Mouse (Mus musculus) kidney, postnatal 0 days (tissue): ENCODE data around the gene Cd82. TPM values are rescaled to one million over a fixed set of nuclear protein-coding genes. Genes with fewer than 3 reads are reported as not detected.

Experiments
- ATAC-seq: fragments of 200-750 bp; cut with Nextera tagmentation; replicated peaks from 2 replicates; pipeline ENCODE4 v1.8.0; 2017; ENCODE audit warnings: low read depth, moderate number of reproducible peaks, moderate TSS enrichment, moderate library complexity; ENCODE audit not compliant: low FRiP score
- DNase-seq: peaks from one replicate; pipeline ENCODE4 v3.0.0-alpha.2; 2016; ENCODE audit warnings: low spot score
- H3K27ac ChIP-seq: fragments of 300-500 bp; sonication (generic); 2 replicates; pipeline ENCODE4 v1.5.1; 2014; ENCODE audit warnings: mild to moderate bottlenecking
- H3K27me3 ChIP-seq: fragments of 300-500 bp; sonication (generic); 2 replicates; pipeline ENCODE4 v1.6.1; 2014; ENCODE audit warnings: low read length, mixed read lengths; ENCODE audit not compliant: insufficient read depth
- H3K36me3 ChIP-seq: fragments of 300-500 bp; sonication (generic); 2 replicates; pipeline ENCODE4 v1.6.1; 2014; ENCODE audit warnings: low read length, mixed read lengths; ENCODE audit not compliant: insufficient read depth
- H3K4me1 ChIP-seq: fragments of 300-500 bp; sonication (generic); replicated peaks from 2 replicates; pipeline ENCODE4 v1.6.1; 2014; ENCODE audit warnings: antibody characterized with exemption, low read length, mixed read lengths; ENCODE audit not compliant: insufficient read depth
- H3K4me2 ChIP-seq: fragments of 300-500 bp; sonication (generic); 2 replicates; pipeline ENCODE4 v1.6.1; 2014; ENCODE audit warnings: mild to moderate bottlenecking, low read length, moderate library complexity, mixed read lengths
- H3K4me3 ChIP-seq: fragments of 300-500 bp; sonication (generic); replicated peaks from 2 replicates; pipeline ENCODE4 v1.5.1; 2014; ENCODE audit warnings: low read depth, low read length
- H3K9ac ChIP-seq: fragments of 300-500 bp; sonication (generic); 2 replicates; pipeline ENCODE4 v1.6.1; 2014; ENCODE audit warnings: low read depth, low read length
- H3K9me3 ChIP-seq: fragments of 300-500 bp; sonication (generic); replicated peaks from 2 replicates; pipeline ENCODE4 v1.6.1; 2016; ENCODE audit warnings: low read length, inconsistent platforms, mixed read lengths
- CTCF ChIP-seq: IDR thresholded peaks from 2 replicates; pipeline ENCODE4 v1.5.1; 2016; ENCODE audit warnings: antibody characterized with exemption, low read depth, mild to moderate bottlenecking, moderate library complexity
- WGBS: fragments of 180-500 bp; shearing (Covaris S2); extraction: QIAGEN DNeasy Blood & Tissue Kit; methylation state at CpG from one replicate; pipeline ENCODE4 v1.1.7; 2014; 5-methylcytosine and 5-hydroxymethylcytosine counted together
- polyA plus RNA-seq: library from polyadenylated mRNA; unstranded; fragments of >200 nt; fragmentation: Nextera tagmentation; extraction: Ambion mirVana; gene quantifications from 2 replicates; pipeline ENCODE4 v1.2.1, GENCODE M21; 2015

Gene Cd82
- polyA plus RNA-seq, 1 experiment from 2014 or later = 85.1 TPM

- TF ChIP-seq CTCF = no peak; the same call in 1 of the 2 replicates
- H3K36me3 ChIP-seq = no peaks in the 10 kb centered on the region
- H3K9me3 ChIP-seq = no peaks in the 10 kb centered on the region
- H3K27me3 ChIP-seq = no peaks in the 10 kb centered on the region
- H3K27ac ChIP-seq = peak overlapping the region; percentile 84
- H3K4me3 ChIP-seq = no peak overlapping the region
- WGBS = 38% methylated on average over 2 of the region's 2 CpGs
- H3K4me2 ChIP-seq = no peak overlapping the region
- H3K9ac ChIP-seq = no peak overlapping the region
- ATAC-seq (peak; percentile 68), DNase-seq (peak; percentile 42)
- H3K4me1 ChIP-seq = peaks cover 45% of the 10 kb centered on the region
Observed at GRCm38 (mm10) chr2:93443106-93443505, 19.8 kb downstream of the Cd82 start.

- ATAC-seq (peak; percentile 27; the same call in 1 of the 2 replicates), DNase-seq (peak; percentile 47)
- TF ChIP-seq CTCF = no peak
- peaks cover 33% of the 10 kb centered on the region for H3K4me1 ChIP-seq
- H3K4me2 ChIP-seq = no peak overlapping the region
- H3K36me3 ChIP-seq = no peaks in the 10 kb centered on the region
- H3K27me3 ChIP-seq = no peaks in the 10 kb centered on the region
- H3K4me3 ChIP-seq = no peak overlapping the region
- 44% methylated on average over 12 of the region's 12 CpGs for WGBS
- H3K27ac ChIP-seq = peak overlapping the region; percentile 92
- H3K9ac ChIP-seq = 0 out of 2 replicates have a peak overlapping the region, but pooled peaks have one; percentile 6
- no peaks in the 10 kb centered on the region for H3K9me3 ChIP-seq
Observed at GRCm38 (mm10) chr2:93439812-93440559, 23.0 kb downstream of the Cd82 start.

GRCm38 (mm10) chr2:93439352-93439771 lies 23.6 kb downstream of the Cd82 start:
- DNase-seq (peak; percentile 71), ATAC-seq (peak; percentile 26; the same call in 1 of the 2 replicates)
- no peaks in the 10 kb centered on the region for H3K36me3 ChIP-seq
- 21% methylated on average over 9 of the region's 9 CpGs for WGBS
- H3K4me3 ChIP-seq = no peak overlapping the region
- no peaks in the 10 kb centered on the region for H3K27me3 ChIP-seq
- peak overlapping the region; percentile 92 for H3K27ac ChIP-seq
- no peak for TF ChIP-seq CTCF
- H3K9me3 ChIP-seq = no peaks in the 10 kb centered on the region
- H3K4me1 ChIP-seq = peaks cover 29% of the 10 kb centered on the region
- H3K9ac ChIP-seq = 0 out of 2 replicates have a peak overlapping the region, but pooled peaks have one; percentile 6
- H3K4me2 ChIP-seq = no peak overlapping the region

DNA sequence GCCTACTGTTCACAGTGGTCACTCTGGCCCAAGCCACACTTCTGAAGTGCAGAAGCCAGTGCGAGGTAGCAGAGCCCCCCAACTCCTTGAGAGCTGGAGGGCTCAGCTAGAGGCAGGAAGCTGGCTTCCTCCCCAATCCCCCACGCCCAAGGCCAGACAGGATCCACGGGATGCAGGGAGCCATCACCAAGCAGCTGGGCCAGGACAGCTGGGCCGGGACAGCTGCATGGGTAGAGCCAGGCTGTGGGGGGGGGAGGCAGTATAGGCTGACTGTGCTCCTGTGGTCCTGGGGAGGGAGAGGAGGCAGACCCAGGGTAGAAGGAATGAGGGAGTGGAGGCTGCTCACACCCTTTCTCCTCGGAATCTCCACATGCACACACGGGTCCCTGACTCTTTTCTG lies 24.6 kb downstream of the Cd82 start:
- no peak overlapping the region for H3K4me3 ChIP-seq
- peaks cover 20% of the 10 kb centered on the region; the same call in 1 of the 2 replicates for H3K4me1 ChIP-seq
- no peaks in the 10 kb centered on the region for H3K36me3 ChIP-seq
- WGBS = 66% methylated on average over 6 of the region's 6 CpGs
- ATAC-seq (no peak), DNase-seq (no peak)
- no peak overlapping the region for H3K27ac ChIP-seq
- no peak overlapping the region for H3K9ac ChIP-seq
- no peaks in the 10 kb centered on the region for H3K9me3 ChIP-seq
- TF ChIP-seq CTCF = no peak
- no peak overlapping the region for H3K4me2 ChIP-seq
- no peaks in the 10 kb centered on the region for H3K27me3 ChIP-seq

DNA sequence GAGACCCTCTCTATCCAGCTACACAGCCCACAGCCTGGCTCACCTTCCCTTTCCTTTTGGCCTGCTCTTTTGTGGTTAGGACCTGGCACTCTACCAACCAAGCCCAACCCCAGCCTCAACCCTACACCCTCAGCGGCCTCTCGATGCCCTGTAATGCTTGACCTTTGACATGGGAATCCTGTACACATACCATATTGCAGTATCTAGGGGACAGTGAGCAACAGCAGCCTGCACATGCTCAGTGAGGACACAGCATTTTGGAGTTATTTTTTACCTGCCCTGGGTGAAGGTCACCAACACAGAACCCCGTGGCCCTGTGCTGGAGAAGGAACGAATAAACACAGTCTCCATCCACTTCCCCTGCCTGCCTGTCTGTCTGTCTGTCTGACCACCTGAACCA lies 27.4 kb downstream of the Cd82 start:
- ATAC-seq (no peak), DNase-seq (no peak)
- Histone ChIP-seq H3K4me2 (no peak overlapping the region), H3K4me3 (no peak overlapping the region), H3K27ac (0 out of 2 replicates have a peak overlapping the region, but pooled peaks have one; percentile 19), H3K4me1 (peaks cover 15% of the 10 kb centered on the region; the same call in 1 of the 2 replicates), H3K27me3 (no peaks in the 10 kb centered on the region), H3K9me3 (no peaks in the 10 kb centered on the region), H3K9ac (no peak overlapping the region), H3K36me3 (no peaks in the 10 kb centered on the region)
- WGBS = 68% methylated on average over 4 of the region's 4 CpGs
- no peak for TF ChIP-seq CTCF

- Histone ChIP-seq H3K36me3 (no peaks in the 10 kb centered on the region), H3K4me3 (no peak overlapping the region), H3K4me2 (no peak overlapping the region), H3K4me1 (peaks cover 15% of the 10 kb centered on the region; the same call in 1 of the 2 replicates), H3K9me3 (no peaks in the 10 kb centered on the region), H3K27me3 (no peaks in the 10 kb centered on the region), H3K27ac (no peak overlapping the region), H3K9ac (no peak overlapping the region)
- DNase-seq = no peak
- WGBS = 74% methylated on average over 3 of the region's 3 CpGs
- no peak for TF ChIP-seq CTCF
- no peak for ATAC-seq
Observed at GRCm38 (mm10) chr2:93434896-93435295, 28.0 kb downstream of the Cd82 start.
